Mouse (Mus musculus): ENCODE data around the gene Kctd6.

GRCm38 (mm10) chr14:8215208-8215778, 1.4 kb downstream of the Kctd6 start:
- TF ChIP-seq CTCF (IDR thresholded peaks at IDR 0.05; ENCODE audit: low read depth) (no peak), EP300 (IDR thresholded peaks at IDR 0.05; ENCODE audit: low read depth) (no peak)
